Mouse (Mus musculus): ENCODE results near the gene Pacsin3. TPM values are rescaled to one million over a fixed set of nuclear protein-coding genes. Genes with fewer than 3 reads are reported as not detected.

The Pacsin3 gene
- polyA plus RNA-seq, 1 experiment from 2014 or later = 21.8 TPM

- Histone ChIP-seq H3K27ac (ENCODE audit: low read depth, low read length) (no peak overlapping the region), H3K36me3 (ENCODE audit: control insufficient read depth, insufficient read depth, low read length) (no peaks in the 10 kb centered on the region), H3K27me3 (replicated peaks; ENCODE audit: control insufficient read depth, insufficient read depth, low read length) (no peaks in the 10 kb centered on the region), H3K4me1 (ENCODE audit: control insufficient read depth, insufficient read depth, low read depth, low read length) (no peaks in the 10 kb centered on the region), H3K4me3 (ENCODE audit: low read length) (no peak overlapping the region), H3K4me2 (ENCODE audit: low read length) (no peak overlapping the region), H3K9ac (ENCODE audit: low read depth, low read length) (no peak overlapping the region), H3K9me3 (ENCODE audit: control insufficient read depth, low read length) (no peaks in the 10 kb centered on the region)
- no peak for ATAC-seq
- 77% methylated on average over 5 of the region's 5 CpGs for WGBS
Observed at GRCm38 (mm10) chr2:91242547-91242946, 13.2 kb upstream of the Pacsin3 start.

- 47% methylated on average over 3 of the region's 3 CpGs for WGBS
- no peaks in the 10 kb centered on the region for H3K36me3 ChIP-seq (ENCODE audit: control insufficient read depth, insufficient read depth, low read length)
- no peaks in the 10 kb centered on the region for H3K27me3 ChIP-seq (replicated peaks; ENCODE audit: control insufficient read depth, insufficient read depth, low read length)
- no peak overlapping the region for H3K9ac ChIP-seq (ENCODE audit: low read depth, low read length)
- no peaks in the 10 kb centered on the region for H3K4me1 ChIP-seq (ENCODE audit: control insufficient read depth, insufficient read depth, low read depth, low read length)
- no peak overlapping the region for H3K4me3 ChIP-seq (ENCODE audit: low read length)
- no peak overlapping the region for H3K27ac ChIP-seq (ENCODE audit: low read depth, low read length)
- H3K4me2 ChIP-seq (ENCODE audit: low read length) = no peak overlapping the region
- ATAC-seq = peak; percentile 31; the same call in 1 of the 2 replicates
- no peaks in the 10 kb centered on the region for H3K9me3 ChIP-seq (ENCODE audit: control insufficient read depth, low read length)
Observed at GRCm38 (mm10) chr2:91243416-91243815, 12.3 kb upstream of the Pacsin3 start.

DNA sequence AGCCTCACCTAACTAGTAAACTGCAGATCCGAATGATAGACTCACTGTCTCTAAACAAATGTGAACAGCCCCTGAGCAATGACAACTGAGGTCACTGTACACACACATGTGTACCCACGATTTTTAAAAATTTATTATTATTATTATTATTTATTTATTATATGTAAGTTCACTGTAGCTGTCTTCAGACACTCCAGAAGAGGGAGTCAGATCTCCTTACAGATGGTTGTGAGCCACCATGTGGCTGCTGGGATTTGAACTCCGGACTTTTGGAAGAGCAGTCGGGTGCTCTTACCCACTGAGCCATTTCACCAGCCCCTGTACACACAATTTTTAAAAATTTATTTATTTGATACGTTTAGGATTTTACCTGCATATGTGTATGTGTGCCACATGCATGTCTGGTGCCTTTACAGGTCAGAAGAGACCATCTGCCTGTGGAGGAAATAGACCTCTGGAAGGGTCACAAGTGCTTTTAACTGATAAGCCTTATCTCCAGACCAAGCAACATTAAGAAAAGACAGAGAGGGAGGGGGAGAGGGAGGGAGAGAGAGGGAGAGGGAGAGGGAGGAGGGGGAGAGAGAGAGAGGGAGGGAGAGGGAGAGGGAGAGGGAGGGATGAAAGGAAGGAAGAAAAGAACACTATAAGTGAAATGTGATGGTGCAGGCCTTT lies 11.1 kb upstream of the Pacsin3 start:
- H3K4me1 ChIP-seq (ENCODE audit: control insufficient read depth, insufficient read depth, low read depth, low read length) = no peaks in the 10 kb centered on the region
- H3K9ac ChIP-seq (ENCODE audit: low read depth, low read length) = no peak overlapping the region
- H3K27ac ChIP-seq (ENCODE audit: low read depth, low read length) = no peak overlapping the region
- no peaks in the 10 kb centered on the region for H3K9me3 ChIP-seq (ENCODE audit: control insufficient read depth, low read length)
- H3K36me3 ChIP-seq (ENCODE audit: control insufficient read depth, insufficient read depth, low read length) = no peaks in the 10 kb centered on the region
- no peaks in the 10 kb centered on the region for H3K27me3 ChIP-seq (replicated peaks; ENCODE audit: control insufficient read depth, insufficient read depth, low read length)
- ATAC-seq = no peak
- no peak overlapping the region for H3K4me3 ChIP-seq (ENCODE audit: low read length)
- WGBS = 86% methylated on average over 5 of the region's 5 CpGs
- H3K4me2 ChIP-seq (ENCODE audit: low read length) = no peak overlapping the region

- Histone ChIP-seq H3K9ac (ENCODE audit: low read depth, low read length) (no peak overlapping the region), H3K9me3 (ENCODE audit: control insufficient read depth, low read length) (no peaks in the 10 kb centered on the region), H3K36me3 (ENCODE audit: control insufficient read depth, insufficient read depth, low read length) (no peaks in the 10 kb centered on the region), H3K27ac (ENCODE audit: low read depth, low read length) (no peak overlapping the region), H3K4me3 (ENCODE audit: low read length) (no peak overlapping the region), H3K27me3 (replicated peaks; ENCODE audit: control insufficient read depth, insufficient read depth, low read length) (no peaks in the 10 kb centered on the region), H3K4me2 (ENCODE audit: low read length) (no peak overlapping the region), H3K4me1 (ENCODE audit: control insufficient read depth, insufficient read depth, low read depth, low read length) (no peaks in the 10 kb centered on the region)
- 89% methylated on average over 4 of the region's 4 CpGs for WGBS
- ATAC-seq = no peak
Observed at GRCm38 (mm10) chr2:91248366-91248765, 7.4 kb upstream of the Pacsin3 start.

- Histone ChIP-seq H3K4me1 (ENCODE audit: control insufficient read depth, insufficient read depth, low read depth, low read length) (peaks cover 15% of the 10 kb centered on the region), H3K4me2 (ENCODE audit: low read length) (no peak overlapping the region), H3K4me3 (ENCODE audit: low read length) (no peak overlapping the region), H3K9ac (ENCODE audit: low read depth, low read length) (no peak overlapping the region), H3K27me3 (replicated peaks; ENCODE audit: control insufficient read depth, insufficient read depth, low read length) (peaks cover 4% of the 10 kb centered on the region; the same call in 1 of the 2 replicates), H3K9me3 (ENCODE audit: control insufficient read depth, low read length) (no peaks in the 10 kb centered on the region), H3K27ac (ENCODE audit: low read depth, low read length) (no peak overlapping the region), H3K36me3 (ENCODE audit: control insufficient read depth, insufficient read depth, low read length) (no peaks in the 10 kb centered on the region)
- 76% methylated on average over 4 of the region's 4 CpGs for WGBS
- ATAC-seq = no peak
Observed at GRCm38 (mm10) chr2:91252001-91252400, 3.8 kb upstream of the Pacsin3 start.

GRCm38 (mm10) chr2:91252512-91252911 lies 3.2 kb upstream of the Pacsin3 start:
- no peaks in the 10 kb centered on the region for H3K9me3 ChIP-seq (ENCODE audit: control insufficient read depth, low read length)
- no peak for ATAC-seq
- H3K4me1 ChIP-seq (ENCODE audit: control insufficient read depth, insufficient read depth, low read depth, low read length) = peaks cover 20% of the 10 kb centered on the region
- H3K9ac ChIP-seq (ENCODE audit: low read depth, low read length) = no peak overlapping the region
- no peaks in the 10 kb centered on the region for H3K36me3 ChIP-seq (ENCODE audit: control insufficient read depth, insufficient read depth, low read length)
- no peak overlapping the region for H3K4me3 ChIP-seq (ENCODE audit: low read length)
- H3K27ac ChIP-seq (ENCODE audit: low read depth, low read length) = no peak overlapping the region
- H3K4me2 ChIP-seq (ENCODE audit: low read length) = no peak overlapping the region
- H3K27me3 ChIP-seq (replicated peaks; ENCODE audit: control insufficient read depth, insufficient read depth, low read length) = peaks cover 4% of the 10 kb centered on the region; the same call in 1 of the 2 replicates
- WGBS = 52% methylated on average over 4 of the region's 4 CpGs

DNA sequence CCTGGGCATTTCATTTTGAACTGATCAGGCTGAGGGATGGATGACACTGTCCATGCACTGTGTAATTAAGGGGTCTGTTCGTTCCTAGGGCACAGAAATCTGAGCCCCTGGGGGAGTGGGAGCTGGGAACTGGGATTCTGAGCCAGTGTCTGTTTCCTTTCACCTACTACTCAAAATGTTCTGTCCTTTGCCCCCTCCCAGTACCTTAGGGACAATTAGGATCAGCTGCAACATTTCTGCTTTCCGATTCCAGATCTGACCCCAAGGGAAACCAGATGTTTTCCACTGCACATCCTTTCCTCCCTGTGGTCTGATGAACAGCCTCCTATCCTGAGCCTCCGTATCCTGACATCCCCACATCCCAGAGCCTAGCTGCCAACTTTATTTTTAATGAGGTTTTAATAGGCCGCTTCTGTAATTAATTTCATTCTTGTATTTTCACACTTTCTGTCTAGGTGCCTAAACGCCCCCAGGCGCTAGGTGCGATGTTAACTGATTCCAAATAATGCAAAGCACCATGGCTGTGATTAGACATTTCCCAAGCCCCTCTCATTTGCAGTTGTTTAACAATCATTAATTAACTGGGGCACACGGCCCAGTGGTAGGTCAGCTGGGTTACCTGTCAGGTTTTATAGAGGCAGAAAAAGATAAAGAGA lies 901 bp upstream of the Pacsin3 start:
- H3K9me3 ChIP-seq (ENCODE audit: control insufficient read depth, low read length) = no peaks in the 10 kb centered on the region
- H3K9ac ChIP-seq (ENCODE audit: low read depth, low read length) = no peak overlapping the region
- no peak overlapping the region for H3K4me3 ChIP-seq (ENCODE audit: low read length)
- ATAC-seq = no peak
- 24% methylated on average over 8 of the region's 8 CpGs for WGBS
- H3K36me3 ChIP-seq (ENCODE audit: control insufficient read depth, insufficient read depth, low read length) = no peaks in the 10 kb centered on the region
- H3K4me1 ChIP-seq (ENCODE audit: control insufficient read depth, insufficient read depth, low read depth, low read length) = peaks cover 20% of the 10 kb centered on the region
- H3K4me2 ChIP-seq (ENCODE audit: low read length) = no peak overlapping the region; the same call in 1 of the 2 replicates
- peaks cover 4% of the 10 kb centered on the region; the same call in 1 of the 2 replicates for H3K27me3 ChIP-seq (replicated peaks; ENCODE audit: control insufficient read depth, insufficient read depth, low read length)
- no peak overlapping the region for H3K27ac ChIP-seq (ENCODE audit: low read depth, low read length)

DNA sequence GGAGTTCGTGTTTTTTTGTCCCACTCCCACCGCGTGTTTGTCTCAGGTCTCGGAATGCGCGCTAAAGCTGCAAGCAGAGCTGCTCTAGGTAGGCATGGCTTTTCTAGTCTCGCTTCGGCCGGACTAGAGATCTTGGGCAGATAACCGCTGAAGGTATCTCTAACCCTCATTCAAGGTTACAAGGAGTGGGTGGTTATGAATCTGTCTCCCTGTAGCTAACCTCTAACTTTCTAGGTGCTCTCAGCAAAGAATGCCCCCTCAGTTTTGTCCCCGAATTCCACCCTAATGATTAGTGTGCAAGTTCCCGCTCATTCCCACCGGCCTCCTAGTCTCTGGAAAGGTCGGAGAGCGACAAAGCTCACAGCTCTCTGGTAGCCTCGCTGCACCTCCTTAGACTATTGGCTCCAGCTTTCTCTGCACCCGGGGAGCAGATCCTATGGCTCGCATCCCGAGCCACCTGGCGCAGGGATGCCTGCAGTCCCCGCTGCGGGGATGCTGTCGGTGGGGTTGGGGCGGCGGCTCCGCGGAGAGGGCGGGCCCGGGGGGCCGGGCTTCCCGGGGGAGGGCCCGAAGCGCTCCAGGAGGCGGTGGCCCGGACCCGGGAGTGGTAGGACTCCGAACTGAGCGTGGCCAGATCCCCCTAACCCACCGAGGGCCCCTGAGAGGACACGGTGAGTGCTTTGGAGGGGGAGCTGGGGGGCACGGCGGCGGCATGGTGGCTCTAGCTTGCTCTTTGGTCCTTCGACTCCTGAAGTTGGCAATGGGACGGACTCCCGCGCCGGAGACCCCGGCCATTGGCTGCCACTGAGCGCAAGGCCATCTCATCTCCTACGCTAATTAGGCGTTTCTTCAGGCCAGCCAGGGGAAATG lies 737 bp downstream of the Pacsin3 start:
- H3K27ac ChIP-seq (ENCODE audit: low read depth, low read length) = peak overlapping the region; percentile 31
- under 1% methylated on average over 52 of the region's 52 CpGs for WGBS
- peak overlapping the region; percentile 56 for H3K4me3 ChIP-seq (ENCODE audit: low read length)
- H3K27me3 ChIP-seq (replicated peaks; ENCODE audit: control insufficient read depth, insufficient read depth, low read length) = peaks cover 4% of the 10 kb centered on the region; the same call in 1 of the 2 replicates
- peak overlapping the region; percentile 68 for H3K9ac ChIP-seq (ENCODE audit: low read depth, low read length)
- H3K9me3 ChIP-seq (ENCODE audit: control insufficient read depth, low read length) = no peaks in the 10 kb centered on the region
- H3K36me3 ChIP-seq (ENCODE audit: control insufficient read depth, insufficient read depth, low read length) = no peaks in the 10 kb centered on the region
- H3K4me1 ChIP-seq (ENCODE audit: control insufficient read depth, insufficient read depth, low read depth, low read length) = peaks cover 20% of the 10 kb centered on the region
- peak; percentile 49 for ATAC-seq
- peak overlapping the region; percentile 98 for H3K4me2 ChIP-seq (ENCODE audit: low read length)
